Mouse (Mus musculus): ENCODE measurements around the gene Stk39.

DNA sequence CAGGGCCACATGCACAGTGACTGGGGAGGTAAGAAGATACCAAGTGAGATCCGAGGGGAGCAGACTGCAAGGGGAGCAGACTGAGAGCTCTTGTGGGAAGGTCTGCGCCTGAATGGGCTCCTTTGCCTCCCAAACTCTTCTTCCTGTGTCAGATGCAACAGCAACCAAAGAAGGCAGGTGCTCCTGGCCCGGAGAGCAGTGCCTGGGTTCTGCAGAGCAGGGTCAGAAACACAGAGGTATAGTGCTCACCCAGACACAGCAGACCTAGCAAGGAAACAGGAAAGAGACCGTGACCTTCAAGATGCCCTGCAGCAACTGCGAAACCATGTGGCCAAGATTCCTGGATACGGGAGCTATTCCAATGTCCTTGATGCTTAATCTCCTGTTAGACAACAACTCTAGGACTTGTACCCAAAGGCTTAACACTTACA, 94.8 kb downstream of the Stk39 start:
- no peak for TF ChIP-seq CTCF (IDR thresholded peaks at IDR 0.05)
- no peak for TF ChIP-seq EP300 (IDR thresholded peaks at IDR 0.05)

Data from lung, postnatal 0 days (tissue).